Mouse (Mus musculus) WW6 (cell line): Measurements from ENCODE around the gene Cep19.
"Not testable (repeated sequence)": the region's sequence is repeated elsewhere in the genome, so short reads cannot be mapped to it uniquely, and the experiment has no call there.

Source experiments
- DNase-seq: peaks from one replicate; pipeline ENCODE4 v3.0.0-alpha.2; 2013; ENCODE audit warnings: low read depth, low spot score

The Cep19 gene

GRCm38 (mm10) chr16:32099638-32100150, at the start of gene Cep19, which contains the start of gene Pigx:
TSS of gene Cep19 (plus strand) at chr16:32099800.
TSS of gene Pigx (minus strand) at chr16:32099740.
- DNase-seq: peak; percentile 86

GRCm38 (mm10) chr16:32058817-32059216, 40.8 kb upstream of the Cep19 start:
- DNase-seq: no peak

- no peak for DNase-seq
These were observed 39.6 kb upstream of the Cep19 start for GRCm38 (mm10) chr16:32059840-32060523.

- DNase-seq: no peak
These were observed 37.4 kb upstream of the Cep19 start for GRCm38 (mm10) chr16:32062226-32062625.

- no peak for DNase-seq
These were observed 35.7 kb upstream of the Cep19 start for GRCm38 (mm10) chr16:32063900-32064299.

- DNase-seq: no peak
These were observed 32.7 kb upstream of the Cep19 start for GRCm38 (mm10) chr16:32066899-32067298.

GRCm38 (mm10) chr16:32068389-32069300, 31.0 kb upstream of the Cep19 start:
- DNase-seq: no peak

GRCm38 (mm10) chr16:32070070-32070469, 29.5 kb upstream of the Cep19 start:
- not testable (repeated sequence) for DNase-seq

GRCm38 (mm10) chr16:32075762-32076161, 23.8 kb upstream of the Cep19 start:
- no peak for DNase-seq

- no peak for DNase-seq
These were observed 23.2 kb upstream of the Cep19 start for GRCm38 (mm10) chr16:32076406-32076805.

- no peak for DNase-seq
These were observed 21.8 kb upstream of the Cep19 start for GRCm38 (mm10) chr16:32077648-32078407.

GRCm38 (mm10) chr16:32078408-32078990, 21.1 kb upstream of the Cep19 start:
- DNase-seq: no peak

GRCm38 (mm10) chr16:32078991-32079511, 20.5 kb upstream of the Cep19 start, which contains the start of gene Pak2:
TSS of gene Pak2 (minus strand) at chr16:32079342.
- peak; percentile 59 for DNase-seq

- no peak for DNase-seq
These were observed 11.8 kb upstream of the Cep19 start for GRCm38 (mm10) chr16:32087629-32088443.

- DNase-seq: no peak
These were observed 8.1 kb upstream of the Cep19 start for GRCm38 (mm10) chr16:32091466-32091865.

- not testable (repeated sequence) for DNase-seq
These were observed 1.8 kb upstream of the Cep19 start for GRCm38 (mm10) chr16:32097757-32098156.

- DNase-seq: no peak
These were observed 533 bp upstream of the Cep19 start for GRCm38 (mm10) chr16:32098897-32099637.

- DNase-seq: no peak
These were observed 2.7 kb downstream of the Cep19 start for GRCm38 (mm10) chr16:32102295-32102694.

GRCm38 (mm10) chr16:32105698-32106097, 6.1 kb downstream of the Cep19 start:
- no peak for DNase-seq
